Mouse (Mus musculus): ENCODE results near the gene Cnot11.

- TF ChIP-seq CTCF (IDR thresholded peaks at IDR 0.05; ENCODE audit: low read depth) (no peak), EP300 (IDR thresholded peaks at IDR 0.05; ENCODE audit: low read depth) (0 out of 2 replicates have a peak, but pooled peaks have one; percentile 11)
These were observed 9.0 kb upstream of the Cnot11 start for GRCm38 (mm10) chr1:39525763-39526162.
